Mouse (Mus musculus): ENCODE measurements around the gene Fbxo10. TPM values are rescaled to one million over a fixed set of nuclear protein-coding genes. Genes with fewer than 3 reads are reported as not detected.
"Not testable (repeated sequence)": the region's sequence is repeated elsewhere in the genome, so short reads cannot be mapped to it uniquely, and the experiment has no call there.

The Fbxo10 gene
- polyA plus RNA-seq, 1 experiment from 2014 or later: 17.9 TPM

GRCm38 (mm10) chr4:45038879-45039278 lies 45.5 kb downstream of the Fbxo10 start:
- H3K27ac ChIP-seq; H3K4me3 ChIP-seq; H3K27me3 ChIP-seq (ENCODE audit: low read depth, poor library complexity, severe bottlenecking); H3K9me3 ChIP-seq (replicated peaks); H3K4me1 ChIP-seq; DNase-seq (ENCODE audit: low spot score): not testable (repeated sequence)
- H3K36me3 ChIP-seq: peaks cover 66% of the 10 kb centered on the region
- 66% methylated on average over 8 of the region's 8 CpGs for WGBS

- 91% methylated on average over 13 of the region's 13 CpGs for WGBS
- H3K4me1 ChIP-seq: no peaks in the 10 kb centered on the region
- no peak overlapping the region for H3K4me3 ChIP-seq
- H3K9me3 ChIP-seq (replicated peaks): no peaks in the 10 kb centered on the region
- H3K36me3 ChIP-seq: peaks cover 71% of the 10 kb centered on the region
- no peak overlapping the region for H3K27ac ChIP-seq
- no peaks in the 10 kb centered on the region for H3K27me3 ChIP-seq (ENCODE audit: low read depth, poor library complexity, severe bottlenecking)
- no peak for DNase-seq (ENCODE audit: low spot score)
These were observed 46.7 kb downstream of the Fbxo10 start for GRCm38 (mm10) chr4:45037455-45038410.

GRCm38 (mm10) chr4:45036571-45036970 lies 47.8 kb downstream of the Fbxo10 start:
- Histone ChIP-seq H3K27me3 (ENCODE audit: low read depth, poor library complexity, severe bottlenecking) (no peaks in the 10 kb centered on the region), H3K4me1 (no peaks in the 10 kb centered on the region), H3K4me3 (no peak overlapping the region), H3K9me3 (replicated peaks) (no peaks in the 10 kb centered on the region), H3K36me3 (peaks cover 78% of the 10 kb centered on the region), H3K27ac (no peak overlapping the region)
- WGBS: 84% methylated on average over 5 of the region's 5 CpGs
- no peak for DNase-seq (ENCODE audit: low spot score)

- WGBS: 91% methylated on average over 10 of the region's 10 CpGs
- Histone ChIP-seq H3K27me3 (ENCODE audit: low read depth, poor library complexity, severe bottlenecking) (no peaks in the 10 kb centered on the region), H3K4me3 (no peak overlapping the region), H3K9me3 (replicated peaks) (no peaks in the 10 kb centered on the region), H3K27ac (no peak overlapping the region), H3K36me3 (peaks cover 78% of the 10 kb centered on the region), H3K4me1 (no peaks in the 10 kb centered on the region)
- no peak for DNase-seq (ENCODE audit: low spot score)
These were observed 48.4 kb downstream of the Fbxo10 start for GRCm38 (mm10) chr4:45036048-45036447.

GRCm38 (mm10) chr4:45034693-45035628 lies 49.4 kb downstream of the Fbxo10 start:
- Histone ChIP-seq H3K4me1 (no peaks in the 10 kb centered on the region), H3K4me3 (no peak overlapping the region), H3K27me3 (ENCODE audit: low read depth, poor library complexity, severe bottlenecking) (no peaks in the 10 kb centered on the region), H3K27ac (no peak overlapping the region), H3K9me3 (replicated peaks) (no peaks in the 10 kb centered on the region), H3K36me3 (peaks cover 78% of the 10 kb centered on the region)
- WGBS: 73% methylated on average over 16 of the region's 16 CpGs
- DNase-seq (ENCODE audit: low spot score): no peak

- Histone ChIP-seq H3K36me3 (peaks cover 92% of the 10 kb centered on the region), H3K9me3 (replicated peaks) (no peaks in the 10 kb centered on the region), H3K27me3 (ENCODE audit: low read depth, poor library complexity, severe bottlenecking) (no peaks in the 10 kb centered on the region), H3K27ac (no peak overlapping the region), H3K4me3 (no peak overlapping the region), H3K4me1 (no peaks in the 10 kb centered on the region)
- no peak for DNase-seq (ENCODE audit: low spot score)
- 94% methylated on average over 9 of the region's 9 CpGs for WGBS
These were observed 51.8 kb downstream of the Fbxo10 start for GRCm38 (mm10) chr4:45032586-45032985.

GRCm38 (mm10) chr4:45026459-45026858 lies 57.9 kb downstream of the Fbxo10 start:
- no peaks in the 10 kb centered on the region for H3K4me1 ChIP-seq
- peaks cover 88% of the 10 kb centered on the region for H3K36me3 ChIP-seq
- H3K9me3 ChIP-seq (replicated peaks): no peaks in the 10 kb centered on the region
- WGBS: 95% methylated on average over 4 of the region's 4 CpGs
- no peak overlapping the region for H3K4me3 ChIP-seq
- no peaks in the 10 kb centered on the region for H3K27me3 ChIP-seq (ENCODE audit: low read depth, poor library complexity, severe bottlenecking)
- no peak for DNase-seq (ENCODE audit: low spot score)
- H3K27ac ChIP-seq: no peak overlapping the region

- 2% methylated on average over 14 of the region's 14 CpGs for WGBS
- peaks cover 22% of the 10 kb centered on the region for H3K4me1 ChIP-seq
- H3K27me3 ChIP-seq (ENCODE audit: low read depth, poor library complexity, severe bottlenecking): no peaks in the 10 kb centered on the region
- H3K27ac ChIP-seq: peak overlapping the region; percentile 72
- H3K9me3 ChIP-seq (replicated peaks): no peaks in the 10 kb centered on the region
- H3K4me3 ChIP-seq: peak overlapping the region; percentile 79
- H3K36me3 ChIP-seq: peaks cover 27% of the 10 kb centered on the region
- no peak for DNase-seq (ENCODE audit: low spot score)
These were observed 65.4 kb downstream of the Fbxo10 start for GRCm38 (mm10) chr4:45019009-45019408.

- H3K27me3 ChIP-seq (ENCODE audit: low read depth, poor library complexity, severe bottlenecking): no peaks in the 10 kb centered on the region
- DNase-seq (ENCODE audit: low spot score): peak; percentile 93
- WGBS: under 1% methylated on average over 29 of the region's 29 CpGs
- peak within 1 kb of the TSS; percentile 72 for H3K27ac ChIP-seq
- no peaks in the 10 kb centered on the region for H3K9me3 ChIP-seq (replicated peaks)
- H3K4me3 ChIP-seq: peak within 1 kb of the TSS; percentile 79
- H3K36me3 ChIP-seq: peaks cover 22% of the 10 kb centered on the region
- H3K4me1 ChIP-seq: peaks cover 25% of the 10 kb centered on the region
These were observed 65.9 kb downstream of the Fbxo10 start, which contains the start of gene Polr1e for GRCm38 (mm10) chr4:45018452-45018980. Gene Polr1e, plus strand, starts transcription at chr4:45018583.

- DNase-seq (ENCODE audit: low spot score): peak; percentile 47
- Histone ChIP-seq H3K27ac (no peak overlapping the region), H3K27me3 (ENCODE audit: low read depth, poor library complexity, severe bottlenecking) (no peaks in the 10 kb centered on the region), H3K4me3 (no peak overlapping the region), H3K36me3 (no peaks in the 10 kb centered on the region), H3K9me3 (replicated peaks) (no peaks in the 10 kb centered on the region), H3K4me1 (peaks cover 34% of the 10 kb centered on the region)
- 21% methylated on average over 3 of the region's 3 CpGs for WGBS
These were observed 68.8 kb downstream of the Fbxo10 start for GRCm38 (mm10) chr4:45015615-45016014.

- no peaks in the 10 kb centered on the region for H3K9me3 ChIP-seq (replicated peaks)
- H3K36me3 ChIP-seq: no peaks in the 10 kb centered on the region
- no peak for DNase-seq (ENCODE audit: low spot score)
- H3K27ac ChIP-seq: peak overlapping the region; percentile 94
- H3K4me1 ChIP-seq: peaks cover 27% of the 10 kb centered on the region
- H3K27me3 ChIP-seq (ENCODE audit: low read depth, poor library complexity, severe bottlenecking): no peaks in the 10 kb centered on the region
- H3K4me3 ChIP-seq: peak overlapping the region; percentile 77
- WGBS: 5% methylated on average over 2 of the region's 2 CpGs
These were observed 70.9 kb downstream of the Fbxo10 start for GRCm38 (mm10) chr4:45013537-45013936.

- H3K9me3 ChIP-seq (replicated peaks): no peaks in the 10 kb centered on the region
- 3% methylated on average over 13 of the region's 13 CpGs for WGBS
These were observed 71.4 kb downstream of the Fbxo10 start for GRCm38 (mm10) chr4:45013031-45013431.

More at GRCm38 (mm10) chr4:45013031-45013431, 71.4 kb downstream of the Fbxo10 start:
- no peak for DNase-seq (ENCODE audit: low spot score)
- H3K36me3 ChIP-seq: no peaks in the 10 kb centered on the region
- H3K27me3 ChIP-seq (ENCODE audit: low read depth, poor library complexity, severe bottlenecking): no peaks in the 10 kb centered on the region
- peak overlapping the region; percentile 77 for H3K4me3 ChIP-seq
- H3K27ac ChIP-seq: peak overlapping the region; percentile 94
- H3K4me1 ChIP-seq: peaks cover 27% of the 10 kb centered on the region
